Mouse (Mus musculus) bone marrow, adult 2 months (tissue): ENCODE results near the gene Klhdc7b.

Experiments used
- CTCF ChIP-seq: fragments of 200-500 bp; IDR thresholded peaks from 2 replicates; pipeline ENCODE4 v1.5.1; 2011; ENCODE audit warnings: low read length, control low read depth; ENCODE audit not compliant: control insufficient read depth, insufficient read depth
- POLR2A ChIP-seq: fragments of 200-500 bp; IDR thresholded peaks from 2 replicates; pipeline ENCODE4 v1.6.1; 2011; ENCODE audit warnings: low read depth, mild to moderate bottlenecking, control low read depth, low read length, borderline replicate concordance; ENCODE audit not compliant: control insufficient read depth

DNA sequence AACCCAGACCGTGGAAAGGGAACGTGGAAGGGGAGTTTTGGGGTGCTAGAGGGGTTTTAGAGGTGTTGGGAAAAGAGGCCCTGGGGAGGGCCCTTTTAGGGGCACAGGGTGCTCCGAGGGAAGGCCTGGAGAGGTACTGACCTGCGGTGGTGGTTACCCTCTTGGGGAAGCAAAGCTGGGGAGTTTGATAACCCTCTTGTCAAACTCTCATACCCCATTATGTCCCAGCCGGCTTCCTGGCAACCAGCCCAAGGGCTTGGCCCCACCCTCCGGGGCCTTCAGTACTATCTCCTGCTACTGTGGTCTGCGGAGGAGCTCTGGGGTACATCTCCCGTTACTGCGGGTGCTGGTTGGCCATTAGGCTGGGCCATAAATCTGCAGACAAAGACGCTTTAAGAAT is 5.3 kb upstream of the Klhdc7b start:
- TF ChIP-seq CTCF: no peak
- TF ChIP-seq POLR2A: no peak
